In genomic region chr8:106011643-106011986, GRCm38 (mm10) we compare ENCODE assay signal across 8 mouse cellular contexts. TPM values are rescaled to one million over a fixed set of nuclear protein-coding genes. Genes with fewer than 3 reads are reported as not detected.
DNase-seq lines count a peak whose midpoint lies in the region; ATAC-seq and TF ChIP-seq lines count a peak whose summit lies in the region.

Gene Ddx28, minus strand, starts transcription at chr8:106011882.

- H3K4me1 ChIP-seq in thymus, adult 2 months (replicated peaks; ENCODE audit: control insufficient read depth, insufficient read depth, low read length): peaks cover 14% of the 10 kb centered on the region
- peaks cover 16% of the 10 kb centered on the region for H3K4me1 ChIP-seq in hindbrain, embryonic 12.5 days
- peaks cover 65% of the 10 kb centered on the region for H3K4me1 ChIP-seq in liver, embryonic 15.5 days (replicated peaks)

- no peaks in the 10 kb centered on the region for H3K9me3 ChIP-seq in hindbrain, embryonic 12.5 days (replicated peaks)
- H3K9me3 ChIP-seq in liver, embryonic 15.5 days (replicated peaks): no peaks in the 10 kb centered on the region

- no peak for DNase-seq in frontal cortex, postnatal 10 days (ENCODE audit: low spot score in 2 of 2)
- no peak for DNase-seq in thymus, adult 2 months
- no peak for DNase-seq in thymus, adult 18-20 months
- DNase-seq in ovary, postnatal 10 days (ENCODE audit: low spot score): no peak
- DNase-seq in cerebellum, postnatal 36 days: no peak

- peak within 1 kb of the TSS; percentile 99 for H3K4me2 ChIP-seq in hindbrain, embryonic 12.5 days (replicated peaks)
- H3K4me2 ChIP-seq in liver, embryonic 15.5 days: peak within 1 kb of the TSS; percentile 98

- H3K4me3 ChIP-seq in thymus, adult 2 months (ENCODE audit: control insufficient read depth, insufficient read depth, low read length): peak within 1 kb of the TSS; percentile 81
- H3K4me3 ChIP-seq in hindbrain, embryonic 12.5 days: peak within 1 kb of the TSS; percentile 73
- peak within 1 kb of the TSS; percentile 76 for H3K4me3 ChIP-seq in liver, embryonic 15.5 days (replicated peaks)

- no peak within 1 kb of the TSS; the same call in 1 of the 2 replicates for H3K27ac ChIP-seq in thymus, adult 2 months (ENCODE audit: control insufficient read depth, insufficient read depth, low read length)
- H3K27ac ChIP-seq in hindbrain, embryonic 12.5 days: peak within 1 kb of the TSS; percentile 69
- H3K27ac ChIP-seq in liver, embryonic 15.5 days (replicated peaks): peak within 1 kb of the TSS; percentile 86

- 6% methylated on average over 6 of the region's 6 CpGs for WGBS in thymus, adult 2 months
- 5% methylated on average over 6 of the region's 6 CpGs for WGBS in hindbrain, embryonic 12.5 days
- 0% methylated on average over 6 of the region's 6 CpGs for WGBS in liver, embryonic 15.5 days (ENCODE audit: insufficient replicate concordance)

- H3K9ac ChIP-seq in hindbrain, embryonic 12.5 days: peak within 1 kb of the TSS; percentile 81
- H3K9ac ChIP-seq in liver, embryonic 15.5 days: peak within 1 kb of the TSS; percentile 85

- TF ChIP-seq CTCF in thymus, adult 2 months (IDR thresholded peaks at IDR 0.05; ENCODE audit: borderline replicate concordance, control insufficient read depth, extremely low read depth, insufficient read depth, low read length, poor library complexity): 0 out of 2 replicates have a peak, but pooled peaks have one; percentile 7

- H3K36me3 ChIP-seq in thymus, adult 2 months (ENCODE audit: control insufficient read depth, insufficient read depth, low read length): no peaks in the 10 kb centered on the region
- peaks cover 9% of the 10 kb centered on the region; the same call in 1 of the 2 replicates for H3K36me3 ChIP-seq in hindbrain, embryonic 12.5 days
- H3K36me3 ChIP-seq in liver, embryonic 15.5 days (replicated peaks): 0 out of 2 replicates have a peak, but pooled peaks cover 9% of the 10 kb centered on the region

- H3K27me3 ChIP-seq in thymus, adult 2 months (ENCODE audit: control insufficient read depth, insufficient read depth, low read length): no peaks in the 10 kb centered on the region
- H3K27me3 ChIP-seq in hindbrain, embryonic 12.5 days: no peaks in the 10 kb centered on the region
- H3K27me3 ChIP-seq in liver, embryonic 15.5 days: no peaks in the 10 kb centered on the region

- TF ChIP-seq POLR2A in thymus, adult 2 months (IDR thresholded peaks at IDR 0.05; ENCODE audit: control insufficient read depth, extremely low read depth, insufficient read depth, low read length, poor library complexity): no peak

- ATAC-seq in frontal cortex, adult (ENCODE audit: low TSS enrichment): peak; percentile 20; the same call in 1 of the 2 replicates
- no peak; the same call in 1 of the 2 replicates for ATAC-seq in hindbrain, embryonic 12.5 days (ENCODE audit: low FRiP score)
- peak; percentile 47 for ATAC-seq in liver, embryonic 15.5 days (ENCODE audit: insufficient read depth)

RNA-seq across cellular contexts. Expression of gene Ddx28, which starts in this region (rescaled TPM):
- 16.7 and 20.3 TPM in 2 replicates for polyA plus RNA-seq in thymus, adult 2 months (2012; rRNA removed)
- 18.4 and 19.9 TPM in 2 replicates for polyA plus RNA-seq in hindbrain, embryonic 12.5 days (2016; fragmentation: Nextera tagmentation; extraction: Ambion mirVana)
- polyA plus RNA-seq in liver, embryonic 15.5 days (2015; fragmentation: Nextera tagmentation; extraction: Ambion mirVana): 9.8 and 10.0 TPM in 2 replicates
